ENCODE assay signal across 10 mouse cellular contexts in the genomic region with DNA sequence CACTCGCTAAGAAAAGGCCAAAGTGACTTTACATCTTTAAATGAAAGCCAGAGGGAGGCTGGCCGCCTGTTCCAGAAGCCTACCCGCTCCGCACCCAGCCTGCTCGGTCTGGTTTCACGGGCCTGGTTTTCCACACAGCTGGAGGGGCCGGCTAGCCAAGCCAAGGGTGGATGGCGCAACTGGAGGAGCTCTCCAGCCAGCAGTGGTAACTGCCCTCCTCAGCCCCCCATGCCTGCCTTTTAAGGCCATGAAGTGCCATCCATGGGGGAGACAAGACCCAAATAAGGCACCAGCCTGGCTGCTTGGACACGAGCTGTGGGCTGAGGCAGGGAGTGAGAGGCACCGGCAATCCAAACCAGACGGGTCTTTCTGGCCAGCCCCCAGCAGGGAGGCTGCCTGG. TPM values are rescaled to one million over a fixed set of nuclear protein-coding genes. Genes with fewer than 3 reads are reported as not detected.
DNase-seq lines count a peak whose midpoint lies in the region; ATAC-seq lines count a peak whose summit lies in the region.
"Had no signal": no experiment of that assay in that cellular context is flagged by ENCODE, and none has a peak within 500 bp of the region (broad histone marks: within the 10 kb centered on the region; RNA-seq: fewer than 3 reads in every experiment).

No protein-coding gene starts in this region.

- no peaks in the 10 kb centered on the region for H3K27me3 ChIP-seq in hindbrain, embryonic 10.5 days (ENCODE audit: insufficient read depth, poor library complexity, severe bottlenecking)
- H3K27me3 ChIP-seq in hindbrain, embryonic 13.5 days: no peaks in the 10 kb centered on the region
- H3K27me3 ChIP-seq in intestine, embryonic 14.5 days (replicated peaks; ENCODE audit: control insufficient read depth, insufficient read depth, low read length): no peaks in the 10 kb centered on the region
- no peaks in the 10 kb centered on the region for H3K27me3 ChIP-seq in limb, embryonic 12.5 days
- H3K27me3 ChIP-seq in stomach, embryonic 14.5 days (ENCODE audit: control insufficient read depth, insufficient read depth, low read length): no peaks in the 10 kb centered on the region
- H3K27me3 ChIP-seq: embryonic facial prominence, embryonic 12.5 days had no signal

- H3K4me2 ChIP-seq in hindbrain, embryonic 13.5 days: no peak overlapping the region
- H3K4me2 ChIP-seq in intestine, embryonic 14.5 days (ENCODE audit: low read length): no peak overlapping the region
- no peak overlapping the region for H3K4me2 ChIP-seq in limb, embryonic 12.5 days
- no peak overlapping the region for H3K4me2 ChIP-seq in stomach, embryonic 14.5 days (replicated peaks; ENCODE audit: low read depth, low read length)
- H3K4me2 ChIP-seq: embryonic facial prominence, embryonic 12.5 days had no signal

- WGBS in hindbrain, embryonic 10.5 days: 81% methylated on average over 11 of the region's 11 CpGs
- WGBS in hindbrain, embryonic 13.5 days: 75% methylated on average over 11 of the region's 11 CpGs
- 72% methylated on average over 11 of the region's 11 CpGs for WGBS in intestine, embryonic 14.5 days
- WGBS in limb, embryonic 12.5 days: 63% methylated on average over 11 of the region's 11 CpGs
- WGBS in stomach, embryonic 14.5 days: 75% methylated on average over 11 of the region's 11 CpGs

- no peak for ATAC-seq in hindbrain, embryonic 13.5 days (ENCODE audit: low FRiP score)
- ATAC-seq in intestine, embryonic 14.5 days (replicated peaks; ENCODE audit: low FRiP score, low TSS enrichment, low read depth): no peak
- ATAC-seq in limb, embryonic 12.5 days (ENCODE audit: insufficient number of reproducible peaks, insufficient read depth, low FRiP score, low TSS enrichment, low read depth): no peak
- no peak for ATAC-seq in stomach, embryonic 14.5 days (ENCODE audit: insufficient number of reproducible peaks, insufficient read depth, low FRiP score, low read depth)

- H3K4me1 ChIP-seq in hindbrain, embryonic 10.5 days (replicated peaks): peaks cover 19% of the 10 kb centered on the region; the same call in 1 of the 2 replicates
- peaks cover 10% of the 10 kb centered on the region for H3K4me1 ChIP-seq in hindbrain, embryonic 13.5 days (replicated peaks)
- H3K4me1 ChIP-seq in intestine, embryonic 14.5 days (replicated peaks; ENCODE audit: control insufficient read depth, insufficient read depth, low read length): peaks cover 21% of the 10 kb centered on the region
- H3K4me1 ChIP-seq in limb, embryonic 12.5 days (replicated peaks): peaks cover 7% of the 10 kb centered on the region
- peaks cover 24% of the 10 kb centered on the region for H3K4me1 ChIP-seq in stomach, embryonic 14.5 days (ENCODE audit: control insufficient read depth, insufficient read depth, low read length)

- H3K36me3 ChIP-seq in hindbrain, embryonic 10.5 days: peaks cover 30% of the 10 kb centered on the region
- H3K36me3 ChIP-seq in hindbrain, embryonic 13.5 days: no peaks in the 10 kb centered on the region
- no peaks in the 10 kb centered on the region for H3K36me3 ChIP-seq in intestine, embryonic 14.5 days (ENCODE audit: control insufficient read depth, insufficient read depth, low read length)
- no peaks in the 10 kb centered on the region for H3K36me3 ChIP-seq in limb, embryonic 12.5 days
- no peaks in the 10 kb centered on the region for H3K36me3 ChIP-seq in stomach, embryonic 14.5 days (ENCODE audit: control insufficient read depth, insufficient read depth, low read length)
- H3K36me3 ChIP-seq: embryonic facial prominence, embryonic 12.5 days had no signal

- H3K9me3 ChIP-seq in hindbrain, embryonic 10.5 days: no peaks in the 10 kb centered on the region
- no peaks in the 10 kb centered on the region for H3K9me3 ChIP-seq in hindbrain, embryonic 13.5 days
- H3K9me3 ChIP-seq in intestine, embryonic 14.5 days (ENCODE audit: control insufficient read depth, low read length): no peaks in the 10 kb centered on the region
- no peaks in the 10 kb centered on the region for H3K9me3 ChIP-seq in limb, embryonic 12.5 days
- no peaks in the 10 kb centered on the region for H3K9me3 ChIP-seq in stomach, embryonic 14.5 days (ENCODE audit: control insufficient read depth, low read depth, low read length)
- H3K9me3 ChIP-seq: embryonic facial prominence, embryonic 12.5 days had no signal

- H3K4me3 ChIP-seq in hindbrain, embryonic 10.5 days: no peak overlapping the region
- no peak overlapping the region for H3K4me3 ChIP-seq in hindbrain, embryonic 13.5 days
- H3K4me3 ChIP-seq in intestine, embryonic 14.5 days (ENCODE audit: low read depth, low read length): no peak overlapping the region
- no peak overlapping the region for H3K4me3 ChIP-seq in limb, embryonic 12.5 days (replicated peaks)
- no peak overlapping the region for H3K4me3 ChIP-seq in stomach, embryonic 14.5 days (ENCODE audit: low read depth, low read length)
- H3K4me3 ChIP-seq: embryonic facial prominence, embryonic 12.5 days had no signal

- H3K9ac ChIP-seq in hindbrain, embryonic 13.5 days: no peak overlapping the region
- no peak overlapping the region for H3K9ac ChIP-seq in intestine, embryonic 14.5 days (ENCODE audit: low read length)
- H3K9ac ChIP-seq in limb, embryonic 12.5 days (replicated peaks): no peak overlapping the region
- no peak overlapping the region for H3K9ac ChIP-seq in stomach, embryonic 14.5 days (replicated peaks; ENCODE audit: low read depth, low read length)
- H3K9ac ChIP-seq: embryonic facial prominence, embryonic 12.5 days; liver, embryonic 14.5 days had no signal

- no peak for DNase-seq in hindbrain, embryonic 10.5 days (ENCODE audit: low spot score)
- no peak for DNase-seq in intestine, embryonic 14.5 days (ENCODE audit: low spot score)
- DNase-seq in right cerebral cortex, postnatal 14 days: no peak
- DNase-seq in retina, embryonic 14.5 days (ENCODE audit: low spot score): no peak
- DNase-seq: right cerebral cortex, adult 18-20 months had no signal

- H3K27ac ChIP-seq in hindbrain, embryonic 10.5 days: 0 out of 2 replicates have a peak overlapping the region, but pooled peaks have one; percentile 47
- no peak overlapping the region for H3K27ac ChIP-seq in hindbrain, embryonic 13.5 days
- peak overlapping the region; percentile 36; the same call in 1 of the 2 replicates for H3K27ac ChIP-seq in intestine, embryonic 14.5 days (ENCODE audit: low read depth)
- H3K27ac ChIP-seq in limb, embryonic 12.5 days: peak overlapping the region; percentile 46; the same call in 1 of the 2 replicates
- peak overlapping the region; percentile 39; the same call in 1 of the 2 replicates for H3K27ac ChIP-seq in stomach, embryonic 14.5 days (ENCODE audit: low read length)
- H3K27ac ChIP-seq: embryonic facial prominence, embryonic 12.5 days; liver, embryonic 14.5 days had no signal

RNA-seq across cellular contexts. Expression of gene Emid1, which starts 16.1 kb away (rescaled TPM):
- 31.9 and 40.0 TPM in 2 replicates for polyA plus RNA-seq in hindbrain, embryonic 10.5 days (2016; fragmentation: Nextera tagmentation; extraction: Ambion mirVana)
- polyA plus RNA-seq in hindbrain, embryonic 13.5 days (2015; fragmentation: Nextera tagmentation; extraction: Ambion mirVana): 13.8 and 15.9 TPM in 2 replicates
- polyA plus RNA-seq in intestine, embryonic 14.5 days (2014; fragmentation: Nextera tagmentation; extraction: Ambion mirVana): 74.8 and 88.5 TPM in 2 replicates
- polyA plus RNA-seq in limb, embryonic 12.5 days (2016; fragmentation: Nextera tagmentation; extraction: Ambion mirVana): 16.4 and 18.2 TPM in 2 replicates
- 45.9 and 56.9 TPM in 2 replicates for polyA plus RNA-seq in stomach, embryonic 14.5 days (2014; fragmentation: Nextera tagmentation; extraction: Ambion mirVana)

RNA-seq across cellular contexts. Expression of gene Ewsr1, which starts 36.8 kb away (rescaled TPM):
- polyA plus RNA-seq in hindbrain, embryonic 10.5 days (2016; fragmentation: Nextera tagmentation; extraction: Ambion mirVana): 877 and 924 TPM in 2 replicates
- polyA plus RNA-seq in hindbrain, embryonic 13.5 days (2015; fragmentation: Nextera tagmentation; extraction: Ambion mirVana): 670 and 686 TPM in 2 replicates
- 373 and 390 TPM in 2 replicates for polyA plus RNA-seq in intestine, embryonic 14.5 days (2014; fragmentation: Nextera tagmentation; extraction: Ambion mirVana)
- 1,006 and 1,007 TPM in 2 replicates for polyA plus RNA-seq in limb, embryonic 12.5 days (2016; fragmentation: Nextera tagmentation; extraction: Ambion mirVana)
- 467 and 495 TPM in 2 replicates for polyA plus RNA-seq in stomach, embryonic 14.5 days (2014; fragmentation: Nextera tagmentation; extraction: Ambion mirVana)

RNA-seq across cellular contexts. Expression of gene Rhbdd3, which starts 37.2 kb away (rescaled TPM):
- polyA plus RNA-seq in hindbrain, embryonic 10.5 days (2016; fragmentation: Nextera tagmentation; extraction: Ambion mirVana): 29.1 and 29.3 TPM in 2 replicates
- 30.9 and 35.6 TPM in 2 replicates for polyA plus RNA-seq in hindbrain, embryonic 13.5 days (2015; fragmentation: Nextera tagmentation; extraction: Ambion mirVana)
- 30.4 TPM in 2 replicates for polyA plus RNA-seq in intestine, embryonic 14.5 days (2014; fragmentation: Nextera tagmentation; extraction: Ambion mirVana)
- 23.2 and 24.8 TPM in 2 replicates for polyA plus RNA-seq in limb, embryonic 12.5 days (2016; fragmentation: Nextera tagmentation; extraction: Ambion mirVana)
- polyA plus RNA-seq in stomach, embryonic 14.5 days (2014; fragmentation: Nextera tagmentation; extraction: Ambion mirVana): 29.7 and 31.2 TPM in 2 replicates
